Mouse (Mus musculus) midbrain, embryonic 16.5 days (tissue): ENCODE measurements around the gene Dnal1. TPM values are rescaled to one million over a fixed set of nuclear protein-coding genes. Genes with fewer than 3 reads are reported as not detected.
"Not testable (repeated sequence)": the region's sequence is repeated elsewhere in the genome, so short reads cannot be mapped to it uniquely, and the experiment has no call there.

ENCODE experiments used
- ATAC-seq: fragments of 200-750 bp; cut with Nextera tagmentation; 2 replicates; pipeline ENCODE4 v1.8.0; 2017; ENCODE audit warnings: moderate TSS enrichment
- H3K27ac ChIP-seq: fragments of 300-500 bp; sonication (generic); 2 replicates; pipeline ENCODE4 v1.5.1; 2014; ENCODE audit warnings: mild to moderate bottlenecking, low read length, mixed read lengths
- H3K27me3 ChIP-seq: fragments of 300-500 bp; sonication (generic); 2 replicates; pipeline ENCODE4 v1.6.1; 2014; ENCODE audit warnings: low read depth, low read length, mixed read lengths; ENCODE audit not compliant: control insufficient read depth, insufficient read depth
- H3K36me3 ChIP-seq: fragments of 300-500 bp; sonication (generic); 2 replicates; pipeline ENCODE4 v1.6.1; 2014; ENCODE audit warnings: mild to moderate bottlenecking, low read length, moderate library complexity, mixed read lengths; ENCODE audit not compliant: control insufficient read depth, insufficient read depth
- H3K4me1 ChIP-seq: fragments of 300-500 bp; sonication (generic); 2 replicates; pipeline ENCODE4 v1.6.1; 2014; ENCODE audit warnings: mild to moderate bottlenecking, low read length, mixed read lengths; ENCODE audit not compliant: control insufficient read depth, insufficient read depth
- H3K4me2 ChIP-seq: fragments of 300-500 bp; sonication (generic); 2 replicates; pipeline ENCODE4 v1.6.1; 2014; ENCODE audit warnings: mild to moderate bottlenecking, low read length, mixed read lengths
- H3K4me3 ChIP-seq: fragments of 300-500 bp; sonication (generic); 2 replicates; pipeline ENCODE4 v1.5.1; 2014; ENCODE audit warnings: low read depth, mild to moderate bottlenecking, low read length, moderate library complexity, mixed read lengths
- H3K9ac ChIP-seq: fragments of 300-500 bp; sonication (generic); 2 replicates; pipeline ENCODE4 v1.6.1; 2014; ENCODE audit warnings: low read depth, low read length, mixed read lengths
- H3K9me3 ChIP-seq: fragments of 300-500 bp; sonication (generic); replicated peaks from 2 replicates; pipeline ENCODE4 v1.6.1; 2014; ENCODE audit warnings: mild to moderate bottlenecking, low read length, mixed read lengths; ENCODE audit not compliant: control insufficient read depth, poor library complexity, severe bottlenecking
- WGBS: fragments of 180-500 bp; shearing (Covaris S2); extraction: QIAGEN DNeasy Blood & Tissue Kit; methylation state at CpG from one replicate; pipeline ENCODE4 v1.1.7; 2014; 5-methylcytosine and 5-hydroxymethylcytosine counted together
- polyA plus RNA-seq: library from polyadenylated mRNA; unstranded; fragments of >200 nt; fragmentation: Nextera tagmentation; extraction: Ambion mirVana; gene quantifications from 2 replicates; pipeline ENCODE4 v1.2.1, GENCODE M21; 2015

Gene Dnal1
- polyA plus RNA-seq, 1 experiment from 2014 or later = 9.1 TPM

DNA sequence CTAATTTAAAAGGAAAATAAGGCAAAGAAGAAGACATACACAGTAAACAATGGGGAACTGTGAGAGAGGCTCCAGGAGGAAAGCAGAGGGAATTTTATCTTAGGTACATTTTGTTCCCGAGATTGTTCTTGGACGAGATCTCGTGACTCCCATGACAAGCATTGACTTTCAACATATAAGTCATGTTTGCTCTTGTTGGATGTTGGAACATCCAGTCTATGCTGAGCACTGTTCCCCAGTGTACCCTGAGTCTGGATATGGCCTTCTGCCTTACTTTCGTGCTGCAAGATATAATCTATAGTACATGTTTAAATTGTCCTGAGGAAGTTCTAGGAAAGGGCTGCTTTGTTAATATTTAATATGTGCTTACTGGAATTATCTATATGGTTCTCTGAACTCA is 29.6 kb upstream of the Dnal1 start:
- no peaks in the 10 kb centered on the region for H3K27me3 ChIP-seq
- no peaks in the 10 kb centered on the region for H3K36me3 ChIP-seq
- H3K27ac ChIP-seq = no peak overlapping the region
- no peak overlapping the region for H3K9ac ChIP-seq
- 93% methylated on average over 4 of the region's 4 CpGs for WGBS
- no peaks in the 10 kb centered on the region for H3K4me1 ChIP-seq
- H3K4me3 ChIP-seq = no peak overlapping the region
- H3K9me3 ChIP-seq = no peaks in the 10 kb centered on the region; the same call in 1 of the 2 replicates
- H3K4me2 ChIP-seq = no peak overlapping the region
- no peak for ATAC-seq

DNA sequence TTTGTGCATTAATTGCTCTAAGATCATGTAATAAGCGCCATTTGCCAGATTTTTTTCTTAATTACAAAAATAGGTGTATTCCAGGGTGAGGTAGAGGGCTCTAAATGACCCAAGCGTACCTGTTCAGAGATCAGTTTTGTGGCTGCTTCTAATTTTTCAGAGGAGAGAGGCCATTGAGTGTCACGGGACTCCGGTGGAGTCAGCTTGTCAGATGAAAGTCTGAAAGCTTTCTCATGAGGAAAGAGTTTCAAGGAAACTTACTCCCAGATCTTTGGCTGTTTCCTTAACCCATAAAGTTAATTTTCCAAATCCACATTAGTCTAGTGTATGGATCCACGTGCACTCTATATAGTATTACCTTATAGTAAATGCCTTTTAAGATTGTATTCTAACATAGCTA is 19.5 kb upstream of the Dnal1 start:
- not testable (repeated sequence) for H3K9me3 ChIP-seq, H3K4me1 ChIP-seq, ATAC-seq, H3K9ac ChIP-seq, H3K27ac ChIP-seq, H3K4me3 ChIP-seq, H3K36me3 ChIP-seq, H3K4me2 ChIP-seq, H3K27me3 ChIP-seq
- WGBS = 84% methylated on average over 5 of the region's 5 CpGs

GRCm38 (mm10) chr12:84099605-84100004 is 14.6 kb upstream of the Dnal1 start:
- no peak for ATAC-seq
- H3K9me3 ChIP-seq = no peaks in the 10 kb centered on the region
- H3K27ac ChIP-seq = no peak overlapping the region
- H3K27me3 ChIP-seq = no peaks in the 10 kb centered on the region
- H3K9ac ChIP-seq = no peak overlapping the region
- H3K4me3 ChIP-seq = no peak overlapping the region
- no peak overlapping the region for H3K4me2 ChIP-seq
- no peaks in the 10 kb centered on the region for H3K36me3 ChIP-seq
- 98% methylated on average over 2 of the region's 2 CpGs for WGBS
- no peaks in the 10 kb centered on the region for H3K4me1 ChIP-seq

GRCm38 (mm10) chr12:84100071-84100470 is 14.1 kb upstream of the Dnal1 start:
- Histone ChIP-seq H3K9ac (no peak overlapping the region), H3K4me3 (peak overlapping the region; percentile 57)

GRCm38 (mm10) chr12:84100604-84101492 is 13.3 kb upstream of the Dnal1 start, which contains the start of gene Acot6:
Gene Acot6, plus strand, starts transcription at chr12:84100654.
- peak within 1 kb of the TSS; percentile 82 for H3K4me2 ChIP-seq
- ATAC-seq = peak; percentile 80
- not testable (repeated sequence) for H3K36me3 ChIP-seq, H3K9me3 ChIP-seq, H3K4me1 ChIP-seq, H3K27me3 ChIP-seq
- H3K4me3 ChIP-seq = peak within 1 kb of the TSS; percentile 57
- peak within 1 kb of the TSS; percentile 73 for H3K9ac ChIP-seq
- H3K27ac ChIP-seq = peak within 1 kb of the TSS; percentile 73
- WGBS = under 1% methylated on average over 70 of the region's 80 CpGs

More at GRCm38 (mm10) chr12:84100071-84100470, 14.1 kb upstream of the Dnal1 start:
- WGBS = 38% methylated on average over 1 of the region's 1 CpGs
- Histone ChIP-seq H3K27ac (no peak overlapping the region), H3K9me3 (no peaks in the 10 kb centered on the region), H3K36me3 (no peaks in the 10 kb centered on the region), H3K27me3 (no peaks in the 10 kb centered on the region), H3K4me1 (no peaks in the 10 kb centered on the region), H3K4me2 (peak overlapping the region; percentile 82)
- no peak for ATAC-seq

- no peak overlapping the region for H3K27ac ChIP-seq
- no peak for ATAC-seq
These were observed 12.7 kb upstream of the Dnal1 start for GRCm38 (mm10) chr12:84101493-84101845.

GRCm38 (mm10) chr12:84107012-84107411 is 7.2 kb upstream of the Dnal1 start:
- no peak for ATAC-seq
- 88% methylated on average over 3 of the region's 3 CpGs for WGBS

More at GRCm38 (mm10) chr12:84101493-84101845, 12.7 kb upstream of the Dnal1 start:
- Histone ChIP-seq H3K4me1 (no peaks in the 10 kb centered on the region), H3K9ac (no peak overlapping the region), H3K9me3 (no peaks in the 10 kb centered on the region), H3K27me3 (no peaks in the 10 kb centered on the region), H3K36me3 (no peaks in the 10 kb centered on the region), H3K4me3 (peak overlapping the region; percentile 57), H3K4me2 (peak overlapping the region; percentile 82)
- 55% methylated on average over 2 of the region's 2 CpGs for WGBS

GRCm38 (mm10) chr12:84107692-84108091 is 6.5 kb upstream of the Dnal1 start:
- H3K4me1 ChIP-seq = no peaks in the 10 kb centered on the region
- no peak overlapping the region for H3K9ac ChIP-seq
- WGBS = 88% methylated on average over 1 of the region's 1 CpGs
- no peaks in the 10 kb centered on the region for H3K36me3 ChIP-seq
- H3K27ac ChIP-seq = no peak overlapping the region
- no peak overlapping the region for H3K4me3 ChIP-seq
- no peaks in the 10 kb centered on the region for H3K9me3 ChIP-seq
- no peak overlapping the region for H3K4me2 ChIP-seq
- H3K27me3 ChIP-seq = no peaks in the 10 kb centered on the region
- ATAC-seq = no peak

More at GRCm38 (mm10) chr12:84107012-84107411, 7.2 kb upstream of the Dnal1 start:
- Histone ChIP-seq H3K27ac (no peak overlapping the region), H3K27me3 (no peaks in the 10 kb centered on the region), H3K4me2 (no peak overlapping the region), H3K4me3 (no peak overlapping the region), H3K36me3 (no peaks in the 10 kb centered on the region), H3K9me3 (no peaks in the 10 kb centered on the region), H3K4me1 (no peaks in the 10 kb centered on the region), H3K9ac (no peak overlapping the region)

- no peak for ATAC-seq
- Histone ChIP-seq H3K27ac (no peak overlapping the region), H3K4me3 (no peak overlapping the region), H3K9me3 (no peaks in the 10 kb centered on the region), H3K4me2 (no peak overlapping the region), H3K9ac (no peak overlapping the region), H3K27me3 (no peaks in the 10 kb centered on the region), H3K36me3 (no peaks in the 10 kb centered on the region), H3K4me1 (peaks cover 2% of the 10 kb centered on the region)
- WGBS = 90% methylated on average over 1 of the region's 1 CpGs
These were observed 4.2 kb upstream of the Dnal1 start for GRCm38 (mm10) chr12:84109924-84110323.
